Mouse (Mus musculus): Measurements from ENCODE around the gene Pdc.
"Not testable (repeated sequence)": the region's sequence is repeated elsewhere in the genome, so short reads cannot be mapped to it uniquely, and the experiment has no call there.

Pdc gene

GRCm38 (mm10) chr1:150319205-150319604, at the start of gene Pdc:
Pdc (plus strand) TSS chr1:150319417.
- no peak for DNase-seq

GRCm38 (mm10) chr1:150294051-150294450, 25.2 kb upstream of the Pdc start:
- DNase-seq = not testable (repeated sequence)

GRCm38 (mm10) chr1:150307599-150307998, 11.6 kb upstream of the Pdc start:
- peak; percentile 10 for DNase-seq

GRCm38 (mm10) chr1:150335111-150335510, 15.9 kb downstream of the Pdc start:
- no peak for DNase-seq

- no peak for DNase-seq
Observed at GRCm38 (mm10) chr1:150360864-150361263, 41.6 kb downstream of the Pdc start.

GRCm38 (mm10) chr1:150372895-150373294, 53.7 kb downstream of the Pdc start:
- no peak for DNase-seq

- DNase-seq = no peak
Observed at GRCm38 (mm10) chr1:150374247-150374646, 55.0 kb downstream of the Pdc start.

Measured in thymus, postnatal 4 days (tissue).